Mouse (Mus musculus) embryonic facial prominence, embryonic 12.5 days (tissue): ENCODE data around the gene Hs2st1. TPM values are rescaled to one million over a fixed set of nuclear protein-coding genes. Genes with fewer than 3 reads are reported as not detected.

Experiments used
- ATAC-seq: fragments of 200-750 bp; cut with Nextera tagmentation; 2 replicates; pipeline ENCODE4 v1.8.0; 2017; ENCODE audit not compliant: insufficient number of reproducible peaks, insufficient read depth, low FRiP score, low TSS enrichment
- H3K27ac ChIP-seq: fragments of 300-500 bp; sonication (generic); 2 replicates; pipeline ENCODE4 v1.5.1; 2016; ENCODE audit warnings: mild to moderate bottlenecking
- H3K27me3 ChIP-seq: fragments of 300-500 bp; sonication (generic); 2 replicates; pipeline ENCODE4 v1.6.1; 2016; ENCODE audit warnings: mild to moderate bottlenecking, moderate library complexity
- H3K36me3 ChIP-seq: fragments of 300-500 bp; sonication (generic); 2 replicates; pipeline ENCODE4 v1.6.1; 2016; ENCODE audit warnings: mild to moderate bottlenecking
- H3K4me1 ChIP-seq: fragments of 300-500 bp; sonication (generic); 2 replicates; pipeline ENCODE4 v1.6.1; 2016
- H3K4me2 ChIP-seq: fragments of 300-500 bp; sonication (generic); replicated peaks from 2 replicates; pipeline ENCODE4 v1.6.1; 2016; ENCODE audit warnings: mild to moderate bottlenecking, moderate library complexity
- H3K4me3 ChIP-seq: fragments of 300-500 bp; sonication (generic); 2 replicates; pipeline ENCODE4 v1.5.1; 2016; ENCODE audit warnings: mild to moderate bottlenecking
- H3K9ac ChIP-seq: fragments of 300-500 bp; sonication (generic); 2 replicates; pipeline ENCODE4 v1.6.1; 2016; ENCODE audit warnings: mild to moderate bottlenecking, moderate library complexity
- H3K9me3 ChIP-seq: fragments of 300-500 bp; sonication (generic); 2 replicates; pipeline ENCODE4 v1.6.1; 2016; ENCODE audit warnings: mild to moderate bottlenecking, moderate library complexity
- WGBS: fragments of 180-500 bp; shearing (Covaris S2); methylation state at CpG from one replicate; pipeline ENCODE4 v1.1.7; 2016; 5-methylcytosine and 5-hydroxymethylcytosine counted together
- polyA plus RNA-seq: library from polyadenylated mRNA; unstranded; fragments of >200 nt; fragmentation: Nextera tagmentation; extraction: Ambion mirVana; gene quantifications from 2 replicates; pipeline ENCODE4 v1.2.1, GENCODE M21; 2016

Gene Hs2st1
- polyA plus RNA-seq, 1 experiment from 2014 or later, result 27.0 TPM

DNA sequence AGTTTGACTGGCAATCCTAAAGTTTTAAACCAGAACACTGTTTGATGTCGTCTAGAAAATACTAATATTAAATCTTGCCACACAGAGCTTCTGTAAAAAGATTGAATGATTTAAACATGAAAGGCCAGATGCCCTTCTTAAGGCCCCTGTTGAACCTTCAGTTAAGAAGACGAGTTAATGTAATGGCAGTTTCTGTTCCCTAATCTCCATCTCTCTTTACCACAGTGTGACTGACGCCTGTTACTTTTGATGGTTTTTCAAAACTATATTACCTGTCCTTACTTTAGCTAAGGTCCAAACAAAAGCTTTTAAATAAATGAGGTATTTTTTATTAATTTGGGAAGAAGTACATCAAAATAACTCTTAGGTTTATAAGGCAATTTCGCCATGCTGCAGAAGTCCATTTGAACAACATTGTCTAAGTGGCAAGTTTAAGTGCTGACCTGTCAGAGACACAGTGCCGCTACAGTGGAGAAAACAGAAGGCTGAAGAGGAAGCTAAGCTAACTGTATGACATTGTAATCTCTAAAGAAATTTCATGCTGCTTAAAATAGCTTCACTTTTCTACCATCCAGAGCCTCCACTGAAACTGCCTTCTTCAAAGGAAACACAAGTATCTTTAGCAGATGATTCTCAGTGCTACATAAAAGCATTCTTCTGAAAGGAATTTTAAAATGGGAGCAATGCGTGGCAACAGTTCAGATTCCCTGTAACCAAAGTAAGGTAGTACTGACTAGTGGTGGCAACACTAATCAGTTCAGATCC, 15.0 kb upstream of the Hs2st1 start:
- no peak overlapping the region for H3K9ac ChIP-seq
- no peak overlapping the region for H3K4me3 ChIP-seq
- H3K4me1 ChIP-seq, result no peaks in the 10 kb centered on the region
- no peak for ATAC-seq
- H3K36me3 ChIP-seq, result peaks cover 31% of the 10 kb centered on the region
- H3K27ac ChIP-seq, result no peak overlapping the region
- no peak overlapping the region for H3K4me2 ChIP-seq
- WGBS, result 79% methylated on average over 6 of the region's 6 CpGs
- no peaks in the 10 kb centered on the region for H3K9me3 ChIP-seq
- H3K27me3 ChIP-seq, result no peaks in the 10 kb centered on the region

DNA sequence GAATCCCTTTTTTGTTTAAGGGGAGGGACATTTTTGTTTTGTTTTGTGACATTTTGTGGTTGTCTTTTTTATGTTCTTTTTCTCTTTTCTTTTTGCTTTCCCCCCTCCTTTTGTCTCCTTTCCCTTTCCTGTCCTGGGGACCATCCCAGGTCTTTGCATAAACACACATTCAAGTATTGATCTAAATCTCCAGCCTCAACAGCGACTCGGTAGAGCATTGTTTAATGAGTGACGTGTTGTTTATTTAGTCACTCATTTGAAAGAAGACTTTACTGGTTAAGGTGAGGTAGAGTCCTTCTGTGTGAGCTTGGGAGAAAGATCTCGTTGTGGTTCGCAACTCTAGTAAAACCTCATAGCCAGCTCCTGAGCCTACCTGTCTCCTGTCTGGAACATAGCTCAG, 13.8 kb upstream of the Hs2st1 start:
- Histone ChIP-seq H3K9me3 (no peaks in the 10 kb centered on the region), H3K4me2 (no peak overlapping the region), H3K27me3 (no peaks in the 10 kb centered on the region), H3K9ac (no peak overlapping the region), H3K27ac (no peak overlapping the region), H3K36me3 (peaks cover 41% of the 10 kb centered on the region), H3K4me3 (no peak overlapping the region), H3K4me1 (no peaks in the 10 kb centered on the region)
- no peak for ATAC-seq
- 78% methylated on average over 5 of the region's 5 CpGs for WGBS

DNA sequence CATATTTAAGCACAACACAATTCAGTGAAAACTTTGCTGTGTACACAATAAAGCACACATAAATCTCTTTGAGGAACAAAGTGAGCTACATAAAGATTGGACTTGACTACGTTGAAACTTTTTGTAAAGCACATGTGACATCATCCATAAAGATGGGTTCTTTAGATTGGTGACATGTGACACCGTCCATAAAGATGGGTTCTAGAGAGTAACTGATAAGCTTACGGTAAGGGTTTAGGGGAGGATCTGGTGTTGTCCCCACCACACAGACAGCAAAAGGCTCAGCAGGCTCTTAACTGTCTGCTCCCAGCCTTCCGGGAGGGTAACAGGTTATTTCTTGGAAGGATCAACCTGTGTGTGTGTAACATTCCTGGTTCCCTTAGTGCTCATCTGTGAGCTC, 12.3 kb upstream of the Hs2st1 start:
- Histone ChIP-seq H3K4me1 (no peaks in the 10 kb centered on the region), H3K27ac (no peak overlapping the region), H3K9ac (no peak overlapping the region), H3K4me3 (no peak overlapping the region), H3K9me3 (no peaks in the 10 kb centered on the region), H3K36me3 (peaks cover 46% of the 10 kb centered on the region), H3K4me2 (no peak overlapping the region), H3K27me3 (no peaks in the 10 kb centered on the region)
- ATAC-seq, result no peak
- WGBS, result 93% methylated on average over 4 of the region's 4 CpGs

DNA sequence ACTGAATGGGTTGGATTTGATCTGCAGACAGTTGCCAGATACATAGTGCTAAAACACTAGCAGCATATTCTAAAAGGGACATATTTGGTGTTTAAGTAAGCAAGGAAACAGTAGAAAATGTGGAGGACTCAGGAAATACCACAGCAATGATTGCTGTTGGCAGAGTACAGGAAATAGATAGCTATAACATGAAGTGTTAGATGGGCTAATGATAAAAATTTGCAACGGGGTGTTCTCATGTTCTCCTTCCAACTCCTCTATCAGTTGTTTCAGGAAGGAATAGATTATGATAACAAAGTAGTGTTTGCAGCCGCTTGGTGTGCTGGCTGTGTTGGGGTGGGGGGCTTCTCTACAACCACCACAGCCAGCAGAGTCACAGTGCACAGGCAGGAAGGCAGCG, 11.9 kb upstream of the Hs2st1 start:
- Histone ChIP-seq H3K9me3 (no peaks in the 10 kb centered on the region), H3K36me3 (peaks cover 41% of the 10 kb centered on the region), H3K4me2 (no peak overlapping the region), H3K27ac (no peak overlapping the region), H3K4me3 (no peak overlapping the region), H3K9ac (no peak overlapping the region), H3K4me1 (no peaks in the 10 kb centered on the region), H3K27me3 (no peaks in the 10 kb centered on the region)
- no peak for ATAC-seq
- 78% methylated on average over 3 of the region's 3 CpGs for WGBS

DNA sequence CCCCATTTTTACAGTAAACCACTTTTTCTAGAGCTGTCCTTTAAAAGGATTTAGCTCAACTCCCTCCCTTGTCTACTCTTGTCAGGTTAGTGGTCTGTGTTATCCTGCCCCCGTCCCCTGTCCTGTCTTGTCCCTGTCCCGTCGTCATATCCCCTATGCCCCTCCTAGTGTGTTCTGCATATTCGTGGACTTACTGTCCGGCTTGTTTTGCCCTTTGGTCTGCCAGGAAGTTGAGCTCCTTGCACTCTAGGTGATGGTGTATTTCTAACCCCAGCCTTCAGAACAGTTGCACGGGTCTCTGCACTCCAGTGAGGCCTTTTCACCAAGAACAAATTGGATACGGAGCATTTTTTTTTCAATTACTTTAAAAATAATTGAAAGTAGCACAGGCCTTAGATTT, 10.3 kb upstream of the Hs2st1 start:
- H3K4me3 ChIP-seq, result no peak overlapping the region

DNA sequence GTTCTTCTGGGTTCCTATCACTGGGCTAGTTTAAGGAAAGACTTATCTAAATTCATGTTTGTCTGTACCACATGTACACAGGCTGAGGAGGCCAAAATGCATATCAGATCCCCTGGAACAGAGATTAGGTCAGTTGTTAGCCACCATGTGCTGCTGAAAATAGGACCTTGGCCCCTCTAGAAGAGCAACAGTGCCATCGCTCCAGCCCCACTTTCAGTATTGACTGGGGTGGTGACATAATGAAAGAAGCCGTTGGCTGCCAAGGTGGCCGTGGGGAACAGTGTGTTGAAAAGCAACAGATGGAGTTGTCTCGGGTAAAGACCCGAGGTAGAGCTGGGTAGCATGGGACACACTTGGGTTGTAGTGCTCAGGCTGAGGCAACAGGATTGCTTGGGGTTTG, 9.8 kb upstream of the Hs2st1 start:
- Histone ChIP-seq H3K4me1 (no peaks in the 10 kb centered on the region; the same call in 1 of the 2 replicates), H3K9me3 (no peaks in the 10 kb centered on the region), H3K27ac (no peak overlapping the region), H3K36me3 (peaks cover 41% of the 10 kb centered on the region), H3K4me3 (no peak overlapping the region), H3K27me3 (no peaks in the 10 kb centered on the region), H3K4me2 (no peak overlapping the region), H3K9ac (no peak overlapping the region)
- ATAC-seq, result 0 out of 2 replicates have a peak, but pooled peaks have one; percentile 28
- 90% methylated on average over 5 of the region's 5 CpGs for WGBS

More for the DNA sequence above, 10.3 kb upstream of the Hs2st1 start:
- Histone ChIP-seq H3K9ac (no peak overlapping the region), H3K27ac (no peak overlapping the region), H3K4me1 (no peaks in the 10 kb centered on the region), H3K9me3 (no peaks in the 10 kb centered on the region), H3K27me3 (no peaks in the 10 kb centered on the region), H3K4me2 (no peak overlapping the region), H3K36me3 (peaks cover 40% of the 10 kb centered on the region)
- ATAC-seq, result no peak
- WGBS, result 86% methylated on average over 7 of the region's 7 CpGs

DNA sequence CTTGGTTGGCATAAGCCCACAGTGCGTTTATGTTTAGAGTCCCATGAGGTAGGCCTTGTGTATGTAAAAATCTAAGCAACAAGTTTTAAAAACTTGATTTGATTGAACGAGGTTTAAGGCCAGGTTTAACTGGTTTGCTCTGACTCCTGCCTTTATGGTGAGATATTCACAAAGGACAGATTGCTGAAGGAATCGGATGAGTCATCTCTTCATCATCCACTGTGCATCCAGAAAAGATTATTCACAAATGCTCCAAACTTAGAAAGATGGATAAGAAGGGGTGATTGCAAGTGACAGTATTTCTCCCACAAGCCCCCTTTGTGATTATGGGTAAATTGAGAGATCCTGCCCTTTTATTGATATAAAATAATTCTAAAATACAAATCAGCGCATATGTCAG, 8.9 kb upstream of the Hs2st1 start:
- no peak overlapping the region for H3K4me2 ChIP-seq
- no peak overlapping the region for H3K27ac ChIP-seq
- H3K4me1 ChIP-seq, result no peaks in the 10 kb centered on the region; the same call in 1 of the 2 replicates
- ATAC-seq, result no peak
- H3K27me3 ChIP-seq, result no peaks in the 10 kb centered on the region
- peaks cover 44% of the 10 kb centered on the region for H3K36me3 ChIP-seq
- H3K4me3 ChIP-seq, result no peak overlapping the region
- 88% methylated on average over 4 of the region's 4 CpGs for WGBS
- no peak overlapping the region for H3K9ac ChIP-seq
- H3K9me3 ChIP-seq, result no peaks in the 10 kb centered on the region

DNA sequence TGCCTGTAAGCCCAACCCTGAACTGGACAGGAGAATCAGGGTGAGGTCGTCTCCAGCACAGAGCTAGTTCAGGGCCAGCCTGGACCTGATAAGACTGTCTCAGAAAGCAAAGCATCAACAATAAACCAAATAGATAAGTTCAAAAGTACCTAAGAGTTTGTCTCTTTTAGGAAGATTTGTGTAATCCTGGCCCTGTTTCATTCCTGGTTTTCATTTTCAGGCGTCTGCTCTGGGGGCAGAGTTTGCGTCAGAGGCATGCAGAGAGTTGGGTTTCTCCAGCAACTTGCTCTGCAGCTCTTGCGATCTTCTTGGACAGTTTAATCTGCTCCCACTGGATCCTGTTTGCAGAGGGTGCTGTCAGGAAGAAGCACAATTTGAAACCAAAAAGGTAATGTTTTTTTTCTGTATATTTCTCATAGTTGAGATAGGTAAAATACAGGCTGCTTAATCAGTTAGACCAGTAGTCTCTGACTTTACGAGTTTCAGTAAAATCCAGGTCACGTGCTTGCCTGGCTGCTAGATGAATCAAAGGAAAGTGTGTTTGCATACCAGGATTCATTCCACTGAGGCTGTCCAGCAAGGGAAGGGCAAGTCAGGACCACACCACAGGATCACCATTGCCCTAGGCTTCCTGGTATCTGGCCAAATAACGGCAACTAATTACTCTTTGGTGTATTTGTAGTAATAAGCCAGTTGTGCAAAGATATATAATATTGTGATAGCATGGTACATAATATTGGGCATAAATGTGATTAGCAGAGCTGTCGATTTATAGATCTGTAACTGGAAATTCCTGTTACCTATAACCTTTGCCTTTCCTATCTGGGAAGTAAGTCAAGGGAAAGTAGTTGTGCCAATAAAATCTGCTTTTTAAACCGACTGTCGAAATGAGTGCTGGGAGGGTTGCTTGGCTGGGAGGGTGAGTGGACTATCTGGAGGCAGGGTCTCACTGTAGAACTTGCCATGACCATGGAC, 7.7 kb upstream of the Hs2st1 start:
- no peak overlapping the region for H3K9ac ChIP-seq
- ATAC-seq, result no peak
- H3K27ac ChIP-seq, result no peak overlapping the region
- H3K27me3 ChIP-seq, result no peaks in the 10 kb centered on the region
- no peaks in the 10 kb centered on the region; the same call in 1 of the 2 replicates for H3K4me1 ChIP-seq
- H3K4me3 ChIP-seq, result no peak overlapping the region
- 83% methylated on average over 10 of the region's 10 CpGs for WGBS
- H3K4me2 ChIP-seq, result no peak overlapping the region
- peaks cover 46% of the 10 kb centered on the region for H3K36me3 ChIP-seq
- no peaks in the 10 kb centered on the region for H3K9me3 ChIP-seq

DNA sequence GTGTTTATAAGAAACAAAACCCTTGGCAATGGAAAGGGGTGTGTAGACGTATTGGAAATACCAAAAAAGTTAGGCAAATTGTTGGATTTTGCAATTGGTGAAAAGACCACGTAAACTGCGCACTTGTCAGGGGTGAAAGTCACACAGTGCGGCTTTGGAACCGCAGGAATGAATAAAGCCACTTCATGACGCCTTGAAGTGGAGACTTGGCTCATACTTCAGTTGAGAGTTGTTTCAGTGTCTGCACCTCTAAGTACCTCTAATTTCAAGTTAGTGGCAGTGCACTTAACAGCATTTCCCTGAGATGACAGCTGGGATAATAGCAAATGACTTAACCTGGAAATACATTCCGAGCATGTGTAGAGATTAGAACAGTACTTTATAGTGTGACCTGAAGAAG, 4.3 kb upstream of the Hs2st1 start:
- no peak overlapping the region for H3K27ac ChIP-seq
- ATAC-seq, result no peak
- H3K4me1 ChIP-seq, result peaks cover 11% of the 10 kb centered on the region
- no peak overlapping the region for H3K4me2 ChIP-seq
- no peak overlapping the region for H3K4me3 ChIP-seq
- 91% methylated on average over 7 of the region's 7 CpGs for WGBS
- peaks cover 29% of the 10 kb centered on the region for H3K36me3 ChIP-seq
- H3K9ac ChIP-seq, result no peak overlapping the region
- no peaks in the 10 kb centered on the region for H3K9me3 ChIP-seq
- H3K27me3 ChIP-seq, result no peaks in the 10 kb centered on the region

DNA sequence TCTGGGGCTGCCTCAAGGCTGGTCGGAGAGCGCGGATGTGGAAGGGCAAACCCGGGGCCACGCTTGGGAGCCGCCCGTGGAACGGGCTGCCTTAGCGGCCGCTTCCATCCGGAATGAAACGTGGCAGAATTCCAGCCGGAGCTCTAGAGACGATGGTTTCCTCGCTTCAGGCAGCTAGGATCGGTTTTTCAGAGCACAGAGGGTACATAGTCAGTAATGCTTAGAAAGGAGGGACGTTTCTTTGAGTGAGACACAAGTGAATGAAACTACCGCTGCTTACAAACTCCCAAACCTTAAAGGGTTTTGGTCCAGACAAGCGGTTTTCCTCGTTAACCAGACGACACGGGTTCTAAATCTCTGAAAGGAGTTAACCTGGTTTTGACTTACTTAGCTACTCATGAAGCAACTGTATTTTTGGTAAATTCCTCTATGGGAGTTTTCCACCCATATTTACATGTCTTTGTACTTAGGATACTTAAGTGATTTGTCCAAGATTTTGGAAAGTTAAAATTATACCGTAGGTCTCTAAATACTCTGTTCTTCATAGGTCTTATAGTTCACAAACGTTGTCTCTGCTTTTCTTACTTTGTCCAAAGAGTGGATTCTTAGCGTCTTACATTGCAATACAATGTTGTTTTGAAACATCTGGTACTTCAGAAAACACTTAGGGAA, 971 bp upstream of the Hs2st1 start:
- no peak for ATAC-seq
- peaks cover 16% of the 10 kb centered on the region for H3K4me1 ChIP-seq
- whole genome bisulfite sequencing, result 1% methylated on average over 25 of the region's 25 CpGs
- H3K9me3 ChIP-seq, result no peaks in the 10 kb centered on the region
- H3K27me3 ChIP-seq, result no peaks in the 10 kb centered on the region
- H3K4me3 ChIP-seq, result peak overlapping the region; percentile 82
- H3K36me3 ChIP-seq, result 0 out of 2 replicates have a peak, but pooled peaks cover 13% of the 10 kb centered on the region
- H3K9ac ChIP-seq, result peak overlapping the region; percentile 80
- peak overlapping the region; percentile 66 for H3K4me2 ChIP-seq
- peak overlapping the region; percentile 92 for H3K27ac ChIP-seq

DNA sequence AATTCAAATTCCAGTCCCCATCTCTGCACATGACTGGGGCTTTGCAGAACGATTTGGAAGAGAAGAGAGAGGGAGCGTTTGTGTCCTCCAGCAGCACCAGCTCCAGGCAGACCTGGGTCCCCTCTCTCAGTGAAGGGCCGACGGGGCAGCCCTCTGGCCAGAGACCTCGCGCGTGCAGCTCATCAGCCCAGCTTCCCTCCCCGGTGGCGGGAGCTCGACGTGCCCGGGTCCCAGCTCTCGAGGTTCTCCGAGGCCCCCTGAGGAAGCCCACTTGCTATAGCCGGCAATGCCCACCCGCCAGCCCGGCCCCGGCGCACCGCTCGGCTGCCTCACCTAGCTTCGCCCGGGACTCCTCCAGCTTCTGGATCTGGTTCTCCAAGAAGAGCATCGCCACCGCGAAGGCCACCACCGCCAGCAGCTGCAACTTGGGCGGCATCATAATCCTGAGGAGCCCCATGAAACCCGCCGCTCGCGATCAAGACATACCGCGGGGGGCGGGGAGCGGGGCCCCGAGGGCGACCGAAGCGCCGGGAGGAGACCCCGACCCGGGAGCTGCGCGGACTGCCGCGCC, 495 bp downstream of the Hs2st1 start:
- H3K4me1 ChIP-seq, result peaks cover 16% of the 10 kb centered on the region
- under 1% methylated on average over 47 of the region's 47 CpGs for WGBS
- ATAC-seq, result peak; percentile 11; the same call in 1 of the 2 replicates
- peak overlapping the region; percentile 82 for H3K4me3 ChIP-seq
- H3K27me3 ChIP-seq, result no peaks in the 10 kb centered on the region
- 0 out of 2 replicates have a peak, but pooled peaks cover 10% of the 10 kb centered on the region for H3K36me3 ChIP-seq
- peak overlapping the region; percentile 90 for H3K27ac ChIP-seq
- H3K4me2 ChIP-seq, result peak overlapping the region; percentile 89
- H3K9me3 ChIP-seq, result no peaks in the 10 kb centered on the region
- H3K9ac ChIP-seq, result peak overlapping the region; percentile 86
